Mouse (Mus musculus): ENCODE data around the gene Prr13.

The Prr13 gene

GRCm38 (mm10) chr15:102459847-102460246 lies 1.0 kb downstream of the Prr13 start:
- intact Hi-C loops (cut with DNase I) = loop anchor here (5.0 kb wide), 1 partner anchor 67 kb away; no protein-coding TSS in a partner anchor

GRCm38 (mm10) chr15:102460409-102460808 lies 1.6 kb downstream of the Prr13 start:
- intact Hi-C loops (cut with DNase I) = loop anchor here (5.0 kb wide), 1 partner anchor 67 kb away; no protein-coding TSS in a partner anchor

GRCm38 (mm10) chr15:102460971-102461370 lies 2.1 kb downstream of the Prr13 start:
- intact Hi-C loops (cut with DNase I) = loop anchor here (5.0 kb wide), 1 partner anchor 66 kb away; no protein-coding TSS in a partner anchor

GRCm38 (mm10) chr15:102461430-102462075 lies 2.7 kb downstream of the Prr13 start:
- intact Hi-C loops (cut with DNase I) = loop anchor here (5.0 kb wide), 1 partner anchor 66 kb away; no protein-coding TSS in a partner anchor

GRCm38 (mm10) chr15:102463666-102464065 lies 4.8 kb downstream of the Prr13 start:
- intact Hi-C loops (cut with DNase I) = loop anchor here (5.0 kb wide), 1 partner anchor 64 kb away; no protein-coding TSS in a partner anchor

- intact Hi-C loops (cut with DNase I) = no loop called here
These were observed 10.0 kb downstream of the Prr13 start for GRCm38 (mm10) chr15:102468675-102469370.

GRCm38 (mm10) chr15:102470183-102470604 lies 11.4 kb downstream of the Prr13 start, which contains the start of gene Pcbp2:
TSS of gene Pcbp2 (plus strand) at chr15:102470539.
- intact Hi-C loops (cut with DNase I) = loop anchor here (5.0 kb wide), 1 partner anchor 47 kb away; the partner anchor contains the start of genes Map3k12 and Tarbp2

- intact Hi-C loops (cut with DNase I) = loop anchor here (5.0 kb wide), 1 partner anchor 47 kb away; the partner anchor contains the start of genes Map3k12 and Tarbp2
These were observed 11.9 kb downstream of the Prr13 start for GRCm38 (mm10) chr15:102470605-102471294.

GRCm38 (mm10) chr15:102471295-102471645 lies 12.4 kb downstream of the Prr13 start:
- intact Hi-C loops (cut with DNase I) = loop anchor here (5.0 kb wide), 1 partner anchor 46 kb away; the partner anchor contains the start of genes Map3k12 and Tarbp2

GRCm38 (mm10) chr15:102471727-102472126 lies 12.9 kb downstream of the Prr13 start:
- intact Hi-C loops (cut with DNase I) = loop anchor here (5.0 kb wide), 1 partner anchor 46 kb away; the partner anchor contains the start of genes Map3k12 and Tarbp2

GRCm38 (mm10) chr15:102473246-102473645 lies 14.4 kb downstream of the Prr13 start:
- intact Hi-C loops (cut with DNase I) = loop anchor here (5.0 kb wide), 1 partner anchor 44 kb away; the partner anchor contains the start of genes Map3k12 and Tarbp2

GRCm38 (mm10) chr15:102474520-102474919 lies 15.7 kb downstream of the Prr13 start:
- intact Hi-C loops (cut with DNase I) = loop anchor here (5.0 kb wide), 1 partner anchor 43 kb away; the partner anchor contains the start of genes Map3k12 and Tarbp2

GRCm38 (mm10) chr15:102483136-102483535 lies 24.3 kb downstream of the Prr13 start:
- intact Hi-C loops (cut with DNase I) = no loop called here

GRCm38 (mm10) chr15:102485853-102486252 lies 27.0 kb downstream of the Prr13 start:
- intact Hi-C loops (cut with DNase I) = no loop called here

GRCm38 (mm10) chr15:102487664-102488063 lies 28.8 kb downstream of the Prr13 start:
- intact Hi-C loops (cut with DNase I) = no loop called here

- intact Hi-C loops (cut with DNase I) = no loop called here
These were observed 39.5 kb downstream of the Prr13 start for GRCm38 (mm10) chr15:102498322-102498721.

GRCm38 (mm10) chr15:102499370-102499769 lies 40.5 kb downstream of the Prr13 start:
- intact Hi-C loops (cut with DNase I) = no loop called here

GRCm38 (mm10) chr15:102499851-102500250 lies 41.0 kb downstream of the Prr13 start:
- intact Hi-C loops (cut with DNase I) = no loop called here

GRCm38 (mm10) chr15:102500479-102500878 lies 41.7 kb downstream of the Prr13 start:
- intact Hi-C loops (cut with DNase I) = no loop called here

GRCm38 (mm10) chr15:102501084-102501814 lies 42.4 kb downstream of the Prr13 start:
- intact Hi-C loops (cut with DNase I) = no loop called here

Data from adrenal gland (tissue).